Mouse (Mus musculus) embryo, embryonic 9.5 days (tissue): Measurements from ENCODE around the gene Vmn2r50.
"Not testable (repeated sequence)": the region's sequence is repeated elsewhere in the genome, so short reads cannot be mapped to it uniquely, and the experiment has no call there.

Source experiments
- DNase-seq: peaks from one replicate; pipeline ENCODE4 v3.0.0-alpha.2; 2017; ENCODE audit errors: extremely low spot score

Gene Vmn2r50

DNA sequence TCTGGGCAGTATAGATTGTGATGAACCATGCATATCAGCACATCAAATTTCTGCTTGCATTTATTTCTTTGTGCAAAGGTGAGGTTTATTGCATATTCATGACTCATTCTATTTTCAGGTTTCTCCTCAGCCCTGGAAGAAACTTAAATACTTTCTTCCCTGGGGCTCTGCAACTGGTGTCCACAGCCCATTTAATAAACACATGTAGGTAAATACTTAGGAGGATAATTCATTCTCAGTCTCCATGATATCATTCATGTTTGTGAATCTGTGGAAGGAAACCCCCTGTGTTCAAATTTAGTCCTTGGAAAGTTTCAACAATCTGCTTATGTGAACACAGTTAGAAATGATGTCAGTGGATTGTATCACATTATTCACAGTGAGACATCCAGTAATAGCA is at the start of gene Vmn2r50:
Gene Vmn2r50, minus strand, starts transcription at position 101 of the 400 bp plus-strand sequence.
- not testable (repeated sequence) for DNase-seq

DNA sequence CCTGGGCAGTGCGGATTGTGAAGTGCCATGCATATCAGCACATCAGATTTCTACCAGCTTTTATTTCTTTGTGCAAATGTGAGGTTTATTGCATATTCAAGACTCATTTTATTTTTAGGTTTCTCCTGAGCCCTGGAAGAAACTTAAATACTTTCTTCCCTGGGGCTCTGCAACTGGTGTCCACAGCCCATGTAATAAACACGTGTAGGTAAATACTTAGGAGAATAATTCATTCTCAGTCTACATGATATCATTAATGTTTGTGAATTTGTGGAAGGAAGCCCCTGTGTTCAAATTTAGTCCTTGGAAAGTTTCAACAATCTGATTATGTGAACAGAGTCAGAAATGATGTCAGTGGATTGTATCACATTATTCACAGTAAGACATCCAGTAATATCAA is 60.9 kb downstream of the Vmn2r50 start, which contains the start of gene Vmn2r49:
Gene Vmn2r49, minus strand, starts transcription at position 101 of the 400 bp plus-strand sequence.
- not testable (repeated sequence) for DNase-seq
